Mouse (Mus musculus) CH12F3 (cell line): ENCODE measurements around the gene Gpr45.
"Not testable (repeated sequence)": the region's sequence is repeated elsewhere in the genome, so short reads cannot be mapped to it uniquely, and the experiment has no call there.

Experiments used
- in situ Hi-C: fragments of 300-500 bp; cut with MboI; formaldehyde crosslinking; loops from 2 replicates; pipeline ENCODE4 v1.14.3; 2020; ENCODE audit warnings: low sequenced_read_pairs

Gpr45 gene

DNA sequence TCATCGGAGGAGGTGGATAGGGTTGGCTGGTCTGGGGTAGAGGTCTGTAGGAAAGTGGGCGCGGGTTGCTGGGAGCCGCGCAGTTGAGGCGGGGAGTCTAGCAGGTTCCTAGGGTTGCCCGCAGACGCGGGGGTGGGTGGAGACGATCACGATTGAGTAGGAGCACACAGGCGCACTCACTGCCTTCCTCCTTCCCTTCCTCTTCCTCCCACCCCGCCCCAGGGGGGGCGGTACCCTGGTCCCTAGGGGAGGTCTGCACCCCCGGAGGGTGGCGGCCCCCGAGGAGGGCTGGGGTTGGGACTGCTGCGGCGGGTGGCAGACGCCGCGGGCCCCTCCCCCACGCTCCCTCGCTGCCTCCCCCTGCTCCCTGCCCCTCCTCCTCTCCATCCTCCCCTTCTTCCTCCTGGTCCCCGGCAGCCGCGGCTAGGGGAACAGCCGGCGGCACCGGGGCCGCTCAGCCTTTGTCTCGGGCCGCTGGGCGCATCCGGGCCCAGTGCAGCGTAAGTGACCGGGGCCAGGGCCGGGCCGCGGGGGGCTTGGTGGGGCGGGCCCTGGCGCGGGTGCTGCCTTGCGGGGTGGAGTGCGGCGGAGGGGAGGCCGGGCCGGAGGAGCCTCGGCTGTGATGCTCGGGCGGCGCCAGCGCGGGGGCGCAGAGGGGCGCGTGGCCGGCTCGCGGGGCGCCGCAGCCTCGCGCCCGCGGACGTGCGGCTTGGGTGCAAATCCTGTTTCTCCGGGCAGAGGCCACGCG lies at the start of gene Gpr45:
Gene Gpr45 (plus strand): TSS at position 139 of the 748 bp plus-strand sequence.
- in situ Hi-C loops: no loop called here

DNA sequence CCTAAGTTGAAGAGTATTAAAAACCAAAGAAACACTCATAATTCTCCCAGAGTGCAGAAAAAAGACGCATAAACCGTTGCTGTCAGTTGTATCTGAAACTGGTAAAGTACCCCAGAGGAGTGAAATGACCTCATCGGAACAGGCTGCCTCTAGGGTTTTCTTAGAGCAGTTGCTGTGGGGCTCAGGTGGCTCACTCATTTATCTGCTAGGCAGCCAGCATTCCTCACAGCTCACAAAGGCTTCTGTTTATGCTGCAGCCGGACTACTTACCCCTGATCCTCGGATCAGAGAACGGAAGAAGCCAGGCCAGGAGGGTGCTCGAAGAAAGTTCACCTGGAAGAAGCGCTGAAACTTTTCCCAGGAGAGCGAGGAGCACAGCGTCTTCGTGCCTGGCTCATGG lies 47.5 kb upstream of the Gpr45 start:
- in situ Hi-C loops: loop anchor here (25.0 kb wide), 2 partner anchors 157 to 357 kb away; no protein-coding TSS in a partner anchor

DNA sequence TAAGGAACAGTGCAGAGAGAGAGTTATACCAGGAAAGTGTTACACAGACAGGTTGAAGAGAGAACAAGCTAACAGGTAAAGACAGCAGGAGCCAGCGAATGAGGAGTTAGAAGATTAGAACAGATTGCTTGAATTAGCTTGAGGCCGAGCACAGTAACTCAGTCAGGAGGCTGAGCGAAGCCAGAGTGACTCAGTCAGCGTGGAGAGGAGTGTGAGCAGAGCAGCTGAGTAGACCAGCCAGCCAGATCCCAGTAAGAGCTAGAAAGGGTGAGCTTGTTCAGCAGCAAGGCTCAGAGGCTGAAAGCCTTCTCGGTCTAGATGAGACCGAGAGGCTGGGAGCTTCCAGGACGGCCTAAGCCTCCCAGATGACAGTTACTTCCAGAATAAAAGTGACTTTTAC lies 46.0 kb upstream of the Gpr45 start:
- in situ Hi-C loops: loop anchor here (25.0 kb wide), 2 partner anchors 156 to 356 kb away; no protein-coding TSS in a partner anchor

DNA sequence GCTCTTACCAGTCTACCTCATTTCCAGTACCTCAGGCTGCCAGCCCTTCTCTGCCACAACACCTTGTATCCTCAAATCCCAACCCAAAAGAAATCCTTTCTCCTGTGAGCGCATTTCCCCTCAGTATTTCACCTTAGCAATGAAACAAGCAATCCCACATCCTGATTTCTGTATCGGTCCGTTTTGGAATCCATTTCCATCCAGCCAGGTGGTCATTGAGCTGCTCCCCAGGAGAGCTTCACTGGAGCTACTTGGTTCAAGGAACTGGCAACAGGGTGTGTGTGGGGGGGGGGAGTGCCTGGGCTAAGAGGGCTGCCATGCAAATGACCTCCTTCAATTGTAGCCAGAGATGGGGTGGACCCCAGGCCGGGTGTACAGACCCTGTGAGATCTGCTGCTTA lies 45.5 kb upstream of the Gpr45 start:
- in situ Hi-C loops: loop anchor here (25.0 kb wide), 2 partner anchors 155 to 355 kb away; no protein-coding TSS in a partner anchor

DNA sequence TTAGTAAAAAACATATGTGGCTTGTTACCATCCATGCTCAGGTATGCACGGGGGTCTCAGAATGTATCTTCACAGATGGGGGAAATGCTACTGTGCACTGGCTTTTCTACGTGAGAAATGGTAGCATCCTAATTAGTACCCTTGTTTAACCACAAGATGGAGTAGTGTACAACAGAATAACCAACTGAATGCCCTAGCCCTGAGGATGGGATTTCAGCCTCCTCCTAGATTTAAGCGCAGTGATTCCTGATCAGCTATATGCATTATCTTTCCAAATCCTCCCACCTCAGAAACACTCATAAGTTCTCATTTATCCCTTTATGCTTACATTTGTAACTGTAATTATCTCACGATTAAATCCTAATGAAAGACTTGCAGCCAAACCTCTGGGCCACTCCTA lies 37.6 kb upstream of the Gpr45 start:
- in situ Hi-C loops: loop anchor here (25.0 kb wide), 2 partner anchors 147 to 347 kb away; no protein-coding TSS in a partner anchor

DNA sequence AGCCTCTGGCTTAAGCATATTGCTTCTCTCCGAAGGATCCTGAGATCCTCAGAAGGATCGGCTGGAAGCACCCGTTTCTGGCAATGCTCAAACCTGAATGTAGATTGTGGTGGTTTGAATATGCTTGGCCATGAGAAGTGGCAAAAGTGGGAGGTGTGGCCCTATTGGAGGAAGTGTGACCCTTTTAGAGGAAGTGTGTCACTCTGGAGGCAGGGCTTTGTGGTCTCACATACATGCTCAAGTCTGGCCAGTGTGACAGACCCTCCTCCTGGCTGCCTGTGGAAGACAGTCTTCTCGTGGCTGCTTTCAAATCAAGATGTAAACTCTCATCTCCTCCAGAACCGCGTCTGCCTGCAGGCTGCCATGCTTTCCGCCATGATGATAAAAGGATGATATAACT lies 36.0 kb upstream of the Gpr45 start:
- in situ Hi-C loops: loop anchor here (25.0 kb wide), 2 partner anchors 146 to 346 kb away; no protein-coding TSS in a partner anchor

DNA sequence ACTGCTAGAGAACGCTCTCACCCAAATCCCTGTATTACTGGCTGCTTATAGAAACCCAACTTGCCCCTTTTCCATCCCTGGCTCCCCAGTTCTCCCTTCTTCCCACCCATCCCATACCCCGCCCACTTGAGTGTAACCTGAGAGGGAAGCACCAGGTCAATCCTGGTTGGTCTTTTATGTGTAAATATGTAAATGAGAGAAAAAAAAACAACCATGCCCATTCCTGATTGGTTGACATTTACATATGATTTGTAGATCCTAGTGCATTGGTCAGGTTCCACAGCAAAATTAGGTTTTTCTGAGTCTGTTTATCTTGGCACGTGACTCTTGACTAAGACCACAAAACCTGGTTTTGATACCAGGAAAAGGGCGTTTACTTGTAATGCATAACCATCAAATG lies 34.8 kb upstream of the Gpr45 start:
- in situ Hi-C loops: loop anchor here (25.0 kb wide), 2 partner anchors 144 to 344 kb away; no protein-coding TSS in a partner anchor

DNA sequence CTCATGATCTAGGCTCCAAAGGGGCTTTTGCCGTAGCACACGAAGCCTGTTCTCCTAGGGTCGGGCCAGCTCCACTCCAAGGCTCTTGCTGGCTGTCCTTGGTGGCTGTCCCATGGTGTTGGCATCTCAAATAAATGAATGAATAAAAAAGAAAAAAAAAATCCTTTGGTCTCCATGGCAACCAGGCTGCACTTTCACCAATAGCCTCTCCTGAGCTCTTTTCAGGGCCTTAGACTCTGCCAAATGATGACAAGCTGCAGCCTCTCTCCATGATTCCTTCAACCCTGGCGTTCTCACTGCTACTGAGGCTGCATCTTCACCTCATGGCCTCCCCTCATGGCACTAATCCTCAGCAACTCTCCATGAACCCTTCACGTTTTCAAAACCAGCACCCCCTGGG lies 28.7 kb upstream of the Gpr45 start:
- in situ Hi-C loops: loop anchor here (25.0 kb wide), 2 partner anchors 138 to 338 kb away; no protein-coding TSS in a partner anchor

DNA sequence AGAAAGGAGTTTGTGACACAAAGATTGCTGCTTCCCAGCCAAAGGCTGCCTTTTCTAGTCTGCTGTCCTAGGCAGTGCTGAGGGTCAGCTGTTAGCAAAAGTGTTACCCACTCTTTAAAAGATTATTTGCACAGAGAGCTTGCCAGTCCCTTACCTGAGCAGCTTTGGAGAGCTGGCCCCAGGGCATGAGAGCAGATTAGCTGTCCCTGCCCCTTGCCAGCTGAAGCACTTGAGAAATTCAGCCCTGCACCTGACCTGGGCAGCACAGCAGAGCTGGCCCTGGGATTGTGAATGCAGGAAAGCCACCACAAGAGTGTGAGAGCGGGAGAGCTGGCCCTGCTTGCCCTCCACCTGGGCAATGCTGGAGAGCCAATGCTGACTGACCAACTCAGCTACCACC lies 19.1 kb upstream of the Gpr45 start:
- in situ Hi-C loops: no loop called here

DNA sequence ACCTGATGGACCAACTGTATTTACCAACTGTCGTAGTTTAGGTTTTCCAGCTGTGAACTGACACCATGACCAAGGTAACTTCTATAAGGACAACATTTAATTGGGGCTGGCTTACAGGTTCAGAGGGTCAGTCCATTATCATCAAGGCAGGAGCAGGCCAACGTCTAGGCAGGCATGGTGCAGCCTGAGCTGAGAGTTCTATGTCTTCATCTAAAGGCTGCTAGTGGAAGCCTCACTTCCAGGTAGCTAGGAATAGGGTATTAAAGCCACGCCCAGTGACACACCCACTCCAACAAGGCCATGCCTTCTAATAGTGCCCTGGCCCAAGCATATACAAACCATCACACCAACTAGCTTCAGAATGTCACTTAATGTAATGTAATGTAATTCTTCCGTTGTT lies 4.2 kb upstream of the Gpr45 start:
- in situ Hi-C loops: no loop called here

DNA sequence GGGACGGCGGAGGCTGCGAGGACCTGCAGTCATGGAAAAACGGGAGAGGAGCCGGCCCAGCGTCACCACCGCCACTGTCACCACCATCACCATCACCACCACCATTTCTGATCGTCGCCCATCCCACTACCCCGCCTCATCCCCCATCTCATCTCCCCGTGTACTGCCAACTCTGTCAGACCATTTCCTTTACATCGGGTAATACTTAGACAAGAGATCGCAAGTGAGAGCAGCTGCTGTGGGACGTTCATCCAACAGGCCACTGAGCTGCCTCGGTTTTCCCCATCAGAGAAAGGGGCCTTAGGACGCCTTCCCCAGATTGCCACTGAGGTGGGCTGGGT lies 780 bp downstream of the Gpr45 start:
- in situ Hi-C loops: no loop called here

DNA sequence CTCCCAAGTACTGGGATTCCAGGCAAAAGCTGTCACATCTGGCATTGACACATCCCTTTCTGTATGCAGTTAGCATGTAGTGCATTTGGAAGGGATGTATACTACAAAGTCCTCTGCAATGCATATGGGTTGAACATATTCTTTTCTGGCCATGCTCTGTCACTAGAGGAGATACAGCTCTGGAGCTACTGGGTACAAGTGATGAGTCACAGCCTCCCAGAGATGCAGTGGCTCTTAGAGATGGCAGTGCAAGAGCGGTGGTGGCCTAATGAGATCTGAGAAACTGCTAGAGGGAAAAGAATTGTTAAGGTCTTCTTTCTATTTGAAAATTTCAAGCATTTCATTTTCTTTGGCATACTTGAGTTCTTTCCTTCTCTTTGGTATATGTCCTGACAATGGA lies 4.2 kb downstream of the Gpr45 start:
- in situ Hi-C loops: no loop called here

DNA sequence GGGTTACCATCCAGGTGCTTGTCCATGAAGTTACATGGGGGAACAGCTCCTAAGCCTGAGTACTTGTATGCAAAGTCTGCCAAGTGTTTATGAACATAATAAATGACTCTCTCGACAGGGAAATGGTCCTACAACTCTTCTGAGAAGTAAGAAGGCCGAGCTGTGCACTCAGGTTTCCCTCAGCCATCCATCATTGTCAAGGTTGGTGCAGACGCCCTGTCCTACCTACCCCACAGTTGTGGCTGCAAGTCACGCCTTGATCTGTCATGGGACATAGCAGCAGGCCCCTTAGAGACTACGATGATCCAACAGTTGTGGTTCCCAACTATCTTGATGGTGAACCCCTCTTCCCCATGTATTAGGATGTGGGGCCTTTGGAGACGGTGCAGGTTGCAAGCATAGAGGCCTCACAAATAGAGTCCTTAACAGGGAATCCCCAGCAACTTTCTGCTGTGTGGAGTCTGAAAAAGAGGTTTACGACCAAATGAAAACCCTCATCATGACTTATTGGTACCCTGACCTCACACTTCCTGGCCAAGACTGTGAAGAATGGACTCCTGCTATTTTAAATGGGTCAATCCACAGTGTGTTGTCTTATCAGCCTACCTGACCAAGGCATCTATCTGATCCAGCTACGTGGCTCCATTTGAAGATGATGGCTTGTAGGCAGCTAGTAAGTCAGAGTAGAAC lies 30.6 kb downstream of the Gpr45 start:
- in situ Hi-C loops: no loop called here

DNA sequence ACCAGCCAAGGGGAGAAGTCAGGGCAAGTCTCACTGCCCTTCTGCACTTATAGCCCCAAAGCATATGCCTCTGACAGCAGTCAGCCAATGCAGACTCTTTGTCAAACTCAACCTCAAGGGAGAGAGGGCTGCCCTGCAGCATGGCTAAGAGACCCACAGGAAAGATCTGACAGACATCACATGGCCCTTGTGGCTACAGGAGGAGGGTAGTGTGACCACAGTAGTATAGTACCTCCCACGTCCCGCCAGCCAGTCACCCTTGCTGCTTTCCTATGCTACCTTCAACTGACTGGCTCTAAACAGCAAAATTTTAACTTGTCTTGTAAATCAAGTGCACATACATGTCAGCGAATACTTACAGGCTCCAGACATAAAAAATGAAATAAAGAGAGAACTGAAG lies 31.4 kb downstream of the Gpr45 start:
- in situ Hi-C loops: no loop called here

DNA sequence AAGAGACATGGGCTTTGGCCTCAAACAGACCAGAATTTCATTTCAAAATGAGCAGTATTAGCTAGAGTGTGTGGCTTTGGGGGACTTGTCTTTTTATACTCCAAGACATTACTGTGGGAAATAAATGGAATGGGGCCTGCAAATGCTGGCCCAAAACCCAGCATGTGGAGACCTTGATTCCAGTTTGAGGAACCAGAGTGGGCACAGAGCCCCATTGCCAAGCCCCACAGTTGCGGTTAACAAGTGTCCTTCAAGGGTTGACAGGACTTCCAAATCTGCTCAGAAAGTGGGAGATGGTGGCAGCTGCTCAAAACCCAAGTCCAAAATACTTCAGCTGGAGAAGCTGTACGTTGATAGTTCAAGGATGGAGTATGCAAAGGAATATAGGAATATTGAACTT lies 36.3 kb downstream of the Gpr45 start:
- in situ Hi-C loops: no loop called here

DNA sequence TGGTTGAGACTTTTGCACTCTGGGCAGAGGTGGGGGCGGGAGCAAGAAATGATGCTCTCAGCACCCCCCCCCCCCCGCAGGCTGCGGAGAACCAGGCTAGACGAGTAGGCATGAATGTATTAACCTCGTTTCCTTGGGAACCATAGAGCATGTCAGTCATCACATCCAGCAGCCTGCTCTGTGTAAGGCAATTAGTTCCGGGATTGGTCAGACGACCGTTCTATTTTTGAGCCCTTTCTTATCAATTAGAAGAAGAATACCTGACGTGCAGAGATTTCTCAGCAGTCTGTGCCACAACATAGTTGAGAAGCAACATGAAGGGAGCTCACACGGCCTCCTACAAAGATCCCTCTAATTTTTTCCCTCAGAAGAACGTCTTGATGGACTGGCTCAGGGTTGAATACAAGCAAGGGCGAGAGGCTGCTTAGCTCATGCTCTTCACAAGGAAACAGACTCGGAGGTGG lies 53.4 kb downstream of the Gpr45 start:
- in situ Hi-C loops: no loop called here

DNA sequence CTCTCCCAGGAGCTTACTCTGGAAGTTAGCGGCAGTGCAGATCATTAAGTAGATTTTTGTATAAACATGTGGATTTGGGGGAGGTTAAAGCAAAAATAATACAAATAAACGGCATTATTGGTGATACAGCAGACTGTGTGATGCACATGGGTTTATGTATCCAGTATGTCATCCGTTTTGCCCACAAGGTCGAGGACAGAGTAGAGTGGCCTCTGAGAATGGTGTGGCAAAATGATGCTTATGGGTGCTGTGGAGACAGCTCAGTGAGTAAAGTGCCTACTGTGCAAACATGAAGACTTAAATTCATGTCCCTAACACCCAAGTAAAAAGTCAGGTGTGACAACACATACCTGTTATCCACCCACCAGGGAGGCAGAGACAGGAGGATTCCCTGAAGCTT lies 53.9 kb downstream of the Gpr45 start:
- in situ Hi-C loops: no loop called here

DNA sequence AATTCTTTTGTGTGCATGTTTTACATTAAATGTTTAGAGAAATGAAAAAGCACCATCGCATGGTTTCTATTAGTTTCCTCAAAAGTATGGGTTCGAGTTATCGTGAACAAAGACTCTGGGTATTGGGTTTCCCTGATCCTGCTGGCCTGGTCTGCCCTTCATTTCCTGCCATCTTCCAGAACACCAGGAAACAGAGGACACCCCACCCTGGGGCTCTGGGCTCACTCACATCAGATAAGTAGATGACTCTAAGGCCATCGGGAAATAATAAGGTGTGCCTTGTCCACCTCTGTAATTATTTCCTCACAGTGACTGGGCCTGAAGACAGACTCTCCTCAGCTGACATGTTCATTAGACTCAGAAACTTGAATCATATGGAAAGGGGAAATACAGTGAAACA lies 57.8 kb downstream of the Gpr45 start:
- in situ Hi-C loops: no loop called here

DNA sequence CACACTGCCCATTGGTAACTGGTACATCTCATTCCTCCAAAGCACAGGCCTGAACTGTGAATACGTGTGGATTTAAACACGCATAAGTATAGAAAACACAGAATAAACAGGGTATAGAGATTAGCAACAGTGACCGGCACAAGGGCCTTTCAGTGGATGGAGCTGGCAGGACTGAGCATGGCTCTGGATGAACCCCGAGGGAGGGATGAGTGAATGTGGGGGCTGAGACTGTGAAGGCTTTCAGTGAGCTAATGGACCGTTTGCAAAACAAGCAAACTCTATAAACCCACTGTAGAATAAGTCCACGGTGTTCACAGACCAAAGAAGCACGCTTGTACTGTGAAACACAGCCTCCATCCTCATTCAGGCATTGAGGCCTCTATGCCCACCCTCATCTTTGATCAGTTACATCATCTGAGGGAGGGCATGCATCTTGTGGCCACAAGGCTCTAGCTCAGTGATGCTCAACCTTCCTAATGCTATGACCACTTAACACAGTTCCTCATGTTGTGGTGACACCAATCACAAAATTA lies 62.5 kb downstream of the Gpr45 start:
- in situ Hi-C loops: not testable (repeated sequence)

DNA sequence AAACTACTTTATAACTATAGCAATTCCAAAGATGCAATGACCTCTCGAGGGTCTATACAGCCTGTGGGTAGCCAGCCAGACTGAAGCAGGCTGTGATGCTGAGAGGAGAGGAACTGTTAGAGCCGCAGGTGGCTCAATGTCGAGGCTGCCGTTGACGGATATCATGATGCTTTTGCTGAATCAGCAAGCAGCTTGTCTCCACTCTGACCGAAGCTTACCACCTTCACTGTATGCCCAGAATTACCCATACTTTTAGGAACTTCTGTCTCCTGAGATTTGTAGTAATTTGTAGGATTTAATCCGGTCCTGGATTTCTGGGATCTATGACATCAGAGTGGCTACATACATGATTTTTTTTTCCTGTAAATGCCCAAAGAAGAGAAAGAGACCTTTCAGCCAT lies 83.3 kb downstream of the Gpr45 start:
- in situ Hi-C loops: no loop called here

DNA sequence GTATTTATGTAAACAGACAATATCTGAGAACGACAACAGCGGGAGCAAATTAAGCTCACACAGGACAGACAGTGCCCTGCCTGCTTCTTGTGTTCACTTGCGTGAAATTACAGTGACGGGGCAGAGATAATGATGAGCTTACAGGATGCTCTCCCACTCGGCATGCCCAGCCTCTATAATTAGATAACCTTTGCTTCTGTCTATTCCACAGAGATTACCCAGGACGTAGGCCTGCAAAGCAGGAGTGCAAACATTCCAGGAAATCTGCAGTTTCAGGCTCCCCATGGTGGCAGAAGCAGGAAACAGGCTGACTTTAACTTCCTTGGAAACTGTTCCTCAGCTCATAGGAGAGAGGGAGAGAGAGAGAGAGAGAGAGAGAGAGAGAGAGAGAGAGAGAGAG lies 89.6 kb downstream of the Gpr45 start:
- in situ Hi-C loops: no loop called here
